Mouse (Mus musculus) liver, embryonic 15.5 days (tissue): ENCODE results near the gene Gm43552. TPM values are rescaled to one million over a fixed set of nuclear protein-coding genes. Genes with fewer than 3 reads are reported as not detected.

Source experiments
- ATAC-seq: fragments of 200-750 bp; cut with Nextera tagmentation; 2 replicates; pipeline ENCODE4 v1.8.0; 2017; ENCODE audit warnings: moderate number of reproducible peaks, mild to moderate bottlenecking, moderate library complexity; ENCODE audit not compliant: insufficient read depth
- H3K27ac ChIP-seq: fragments of 300-500 bp; sonication (generic); replicated peaks from 2 replicates; pipeline ENCODE4 v1.5.1; 2015; ENCODE audit warnings: mild to moderate bottlenecking, inconsistent platforms
- H3K27me3 ChIP-seq: fragments of 300-500 bp; sonication (generic); 2 replicates; pipeline ENCODE4 v1.6.1; 2015; ENCODE audit warnings: mild to moderate bottlenecking, inconsistent platforms
- H3K36me3 ChIP-seq: fragments of 300-500 bp; sonication (generic); replicated peaks from 2 replicates; pipeline ENCODE4 v1.6.1; 2015; ENCODE audit warnings: moderate library complexity, mild to moderate bottlenecking, inconsistent platforms
- H3K4me1 ChIP-seq: fragments of 300-500 bp; sonication (generic); replicated peaks from 2 replicates; pipeline ENCODE4 v1.6.1; 2015; ENCODE audit warnings: inconsistent platforms
- H3K4me2 ChIP-seq: fragments of 300-500 bp; sonication (generic); 2 replicates; pipeline ENCODE4 v1.6.1; 2015; ENCODE audit warnings: moderate library complexity, mild to moderate bottlenecking, inconsistent platforms
- H3K4me3 ChIP-seq: fragments of 300-500 bp; sonication (generic); replicated peaks from 2 replicates; pipeline ENCODE4 v1.5.1; 2015; ENCODE audit warnings: mild to moderate bottlenecking, inconsistent platforms
- H3K9ac ChIP-seq: fragments of 300-500 bp; sonication (generic); 2 replicates; pipeline ENCODE4 v1.6.1; 2015; ENCODE audit warnings: moderate library complexity, mild to moderate bottlenecking, inconsistent platforms
- H3K9me3 ChIP-seq: fragments of 300-500 bp; sonication (generic); replicated peaks from 2 replicates; pipeline ENCODE4 v1.6.1; 2016; ENCODE audit warnings: inconsistent platforms
- WGBS: fragments of 180-500 bp; shearing (Covaris S2); methylation state at CpG from one replicate; pipeline ENCODE4 v1.1.7; 2015; ENCODE audit warnings: mixed read lengths; ENCODE audit not compliant: insufficient replicate concordance; 5-methylcytosine and 5-hydroxymethylcytosine counted together
- polyA plus RNA-seq: library from polyadenylated mRNA; unstranded; fragments of >200 nt; fragmentation: Nextera tagmentation; extraction: Ambion mirVana; gene quantifications from 2 replicates; pipeline ENCODE4 v1.2.1, GENCODE M21; 2015

Gm43552 gene
- polyA plus RNA-seq, 1 experiment from 2014 or later, result not detected

- Histone ChIP-seq H3K27ac (peak overlapping the region; percentile 84), H3K36me3 (peaks cover 10% of the 10 kb centered on the region), H3K4me2 (peak overlapping the region; percentile 68), H3K27me3 (no peaks in the 10 kb centered on the region), H3K4me1 (peaks cover 37% of the 10 kb centered on the region), H3K9me3 (no peaks in the 10 kb centered on the region), H3K9ac (peak overlapping the region; percentile 50), H3K4me3 (peak overlapping the region; percentile 32; the same call in 1 of the 2 replicates)
- WGBS, result 28% methylated on average over 26 of the region's 26 CpGs
- ATAC-seq, result peak; percentile 95
These were observed 76.8 kb downstream of the Gm43552 start for GRCm38 (mm10) chr5:65415653-65416458.

DNA sequence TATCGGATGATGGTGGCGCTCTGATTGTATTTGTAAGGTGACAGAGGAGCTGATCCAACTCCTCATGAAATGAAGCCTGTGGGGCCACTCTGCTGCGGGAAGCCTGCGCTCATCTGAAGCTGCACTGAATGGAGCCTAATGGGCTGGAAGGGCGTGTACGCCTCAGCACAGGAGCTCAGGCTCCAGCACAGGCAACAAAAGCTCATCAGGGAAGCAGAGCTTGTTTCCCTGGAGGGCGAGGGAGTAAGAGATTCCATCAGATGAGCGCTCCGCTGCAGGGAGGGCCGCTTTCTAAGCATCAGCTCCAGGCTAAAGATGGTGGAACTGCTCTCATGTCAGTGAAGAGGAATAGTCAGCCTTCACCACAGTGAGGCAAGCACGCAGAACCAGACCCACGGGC lies 84.6 kb downstream of the Gm43552 start:
- Histone ChIP-seq H3K9me3 (no peaks in the 10 kb centered on the region), H3K4me3 (no peak overlapping the region), H3K9ac (no peak overlapping the region), H3K27ac (no peak overlapping the region), H3K4me1 (no peaks in the 10 kb centered on the region), H3K27me3 (no peaks in the 10 kb centered on the region), H3K36me3 (peaks cover 71% of the 10 kb centered on the region), H3K4me2 (no peak overlapping the region)
- no peak for ATAC-seq
- 85% methylated on average over 12 of the region's 12 CpGs for WGBS

DNA sequence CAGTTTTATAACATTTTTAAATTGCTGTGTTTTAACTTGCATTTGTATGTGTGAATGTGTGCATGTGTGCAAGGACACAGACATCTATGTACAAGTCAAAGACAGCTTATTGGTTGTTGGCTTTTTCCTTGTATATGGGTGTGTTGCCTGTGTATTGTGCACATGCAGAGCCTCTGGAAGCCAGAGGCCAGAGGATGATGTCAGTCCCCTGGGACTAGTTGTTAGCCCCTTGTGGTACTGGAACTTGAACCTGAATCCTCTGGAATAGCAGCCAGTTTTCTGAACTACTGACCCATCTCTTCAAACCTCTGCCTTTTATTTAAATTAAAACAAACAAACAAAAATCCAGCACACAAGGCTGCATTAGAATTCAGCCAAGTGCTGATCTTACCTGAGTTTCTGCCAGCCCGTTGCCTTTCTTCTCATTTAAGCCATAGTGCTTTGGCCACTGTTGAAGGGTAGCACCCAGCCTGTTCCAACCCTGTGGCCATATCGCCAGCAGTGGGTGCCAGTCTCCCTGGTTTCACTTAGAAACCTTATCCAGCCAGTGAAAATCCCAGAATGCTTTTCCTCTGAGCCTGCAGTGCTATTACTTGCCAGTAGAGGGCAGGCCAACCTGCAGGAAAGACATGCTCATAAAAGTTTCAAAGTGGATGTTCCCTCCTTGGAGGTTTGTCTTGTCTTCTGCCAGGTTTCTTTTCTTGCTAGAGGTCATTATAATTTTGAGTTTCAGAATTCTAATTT lies 91.2 kb downstream of the Gm43552 start:
- Histone ChIP-seq H3K9me3 (no peaks in the 10 kb centered on the region), H3K4me2 (no peak overlapping the region), H3K9ac (no peak overlapping the region), H3K36me3 (peaks cover 87% of the 10 kb centered on the region), H3K4me1 (peaks cover 4% of the 10 kb centered on the region), H3K27ac (no peak overlapping the region), H3K4me3 (no peak overlapping the region), H3K27me3 (no peaks in the 10 kb centered on the region)
- peak; percentile 44; the same call in 1 of the 2 replicates for ATAC-seq
- 22% methylated on average over 2 of the region's 2 CpGs for WGBS

GRCm38 (mm10) chr5:65394425-65394824 lies 98.2 kb downstream of the Gm43552 start:
- no peak overlapping the region for H3K4me3 ChIP-seq
- H3K9ac ChIP-seq, result no peak overlapping the region
- no peak overlapping the region for H3K4me2 ChIP-seq
- 82% methylated on average over 7 of the region's 7 CpGs for WGBS
- no peak for ATAC-seq
- H3K9me3 ChIP-seq, result no peaks in the 10 kb centered on the region
- H3K4me1 ChIP-seq, result peaks cover 11% of the 10 kb centered on the region
- H3K27ac ChIP-seq, result no peak overlapping the region
- peaks cover 61% of the 10 kb centered on the region for H3K36me3 ChIP-seq
- no peaks in the 10 kb centered on the region for H3K27me3 ChIP-seq

- Histone ChIP-seq H3K9ac (peak overlapping the region; percentile 77), H3K4me1 (peaks cover 26% of the 10 kb centered on the region), H3K27ac (peak overlapping the region; percentile 75), H3K27me3 (no peaks in the 10 kb centered on the region), H3K4me3 (peak overlapping the region; percentile 94), H3K9me3 (no peaks in the 10 kb centered on the region), H3K4me2 (peak overlapping the region; percentile 80), H3K36me3 (peaks cover 61% of the 10 kb centered on the region)
- peak; percentile 38; the same call in 1 of the 2 replicates for ATAC-seq
- WGBS, result 2% methylated on average over 12 of the region's 12 CpGs
These were observed 100.9 kb downstream of the Gm43552 start for GRCm38 (mm10) chr5:65391753-65392152.

DNA sequence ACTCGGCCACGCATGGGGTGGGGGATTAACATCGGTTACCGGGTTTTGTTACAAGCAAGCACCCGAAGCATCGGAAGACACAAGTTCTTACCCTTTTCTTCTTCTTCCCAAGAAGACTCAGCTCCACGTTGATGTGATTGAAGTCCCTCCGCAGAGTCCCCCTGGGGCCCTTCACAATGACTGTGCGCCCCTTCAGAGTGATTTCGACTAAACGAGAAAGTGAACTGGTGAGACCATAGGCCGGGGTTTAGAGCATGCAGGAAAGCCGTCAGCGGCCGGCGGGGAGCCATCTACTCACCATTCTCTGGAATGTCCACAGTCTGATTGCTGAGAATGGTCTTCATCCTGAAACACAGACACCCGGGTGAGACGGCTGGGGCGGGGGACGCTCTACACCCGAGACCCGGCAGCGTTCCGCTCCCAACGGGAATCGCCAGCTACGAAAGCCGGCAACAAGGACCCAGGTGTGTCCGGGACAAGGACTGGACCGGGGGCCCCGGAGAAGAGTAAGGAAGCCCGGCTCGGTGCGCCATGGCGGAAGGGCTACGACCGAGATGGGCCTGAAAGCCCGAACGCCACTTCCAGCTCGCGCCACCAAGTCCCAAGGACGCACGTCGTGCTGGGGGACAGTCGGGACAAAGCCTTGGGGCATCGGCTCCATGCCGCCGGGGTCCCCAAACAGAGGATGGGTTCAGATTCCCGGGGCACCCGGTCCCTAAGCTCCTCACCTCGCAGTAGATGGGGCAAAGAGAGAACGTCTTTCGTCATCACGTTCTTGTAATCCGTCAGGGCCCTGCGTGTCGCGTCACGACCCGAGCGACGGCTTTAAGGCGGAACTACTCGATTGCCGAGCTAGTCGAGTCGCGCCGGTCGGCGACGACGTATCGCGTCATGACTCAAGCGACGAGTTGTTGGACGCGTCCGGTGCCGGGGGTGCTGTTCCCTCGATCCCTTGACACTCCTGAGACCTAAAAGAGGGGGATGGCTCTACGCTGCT lies 101.7 kb downstream of the Gm43552 start, which contains the start of the genes Rpl9 and Lias:
Gene Rpl9 (minus strand): TSS at position 797 of the 997 bp plus-strand sequence.
Gene Lias (plus strand): TSS at position 850 of the 997 bp plus-strand sequence.
- Histone ChIP-seq H3K36me3 (peaks cover 53% of the 10 kb centered on the region), H3K9ac (peak within 1 kb of the TSS; percentile 95), H3K27ac (peak within 1 kb of the TSS; percentile 77), H3K4me3 (peak within 1 kb of the TSS; percentile 94), H3K9me3 (no peaks in the 10 kb centered on the region), H3K4me2 (peak within 1 kb of the TSS; percentile 80), H3K27me3 (no peaks in the 10 kb centered on the region), H3K4me1 (peaks cover 30% of the 10 kb centered on the region)
- under 1% methylated on average over 83 of the region's 83 CpGs for WGBS
- ATAC-seq, result peak; percentile 94

DNA sequence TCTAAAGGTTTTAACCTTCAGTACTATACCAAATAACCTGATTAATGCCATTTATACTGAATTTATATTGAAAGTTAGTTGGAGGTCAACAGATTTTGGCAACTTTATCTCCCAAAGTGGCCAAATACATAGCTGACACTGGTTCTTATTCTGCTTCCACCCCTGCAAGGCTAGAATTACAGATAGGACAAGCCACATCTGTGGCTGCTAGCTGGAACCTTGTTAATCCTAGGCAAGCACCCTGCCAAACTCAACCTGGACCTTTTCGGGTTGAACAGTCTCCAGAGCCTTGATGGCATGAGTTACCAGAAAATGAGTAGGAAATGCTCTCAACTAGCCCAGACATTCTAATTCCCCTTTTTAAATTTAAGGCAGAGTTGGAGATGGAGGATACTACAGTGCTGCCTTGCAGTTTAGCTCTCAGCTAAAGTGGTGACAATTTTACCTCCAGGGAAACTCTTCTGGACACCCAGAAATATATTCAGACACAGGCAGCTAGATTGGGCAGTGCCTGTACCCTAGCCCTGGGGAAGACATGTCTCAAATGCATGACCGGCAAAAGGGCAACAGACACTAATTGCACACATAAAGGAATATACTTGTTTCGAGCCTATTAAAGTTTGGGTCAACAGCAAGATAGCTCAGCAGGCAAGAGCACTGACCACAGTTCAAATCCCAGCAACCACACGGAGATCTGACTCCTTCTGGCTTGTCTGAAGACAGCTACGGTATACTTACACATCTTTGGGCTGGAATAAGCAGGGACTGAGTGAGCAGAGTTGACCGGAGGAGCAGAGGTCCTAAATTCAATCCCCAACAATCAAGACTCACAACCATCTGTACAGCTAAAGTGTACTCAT lies 105.4 kb downstream of the Gm43552 start:
- H3K4me3 ChIP-seq, result no peak overlapping the region
- H3K36me3 ChIP-seq, result peaks cover 38% of the 10 kb centered on the region
- no peak overlapping the region for H3K9ac ChIP-seq
- H3K9me3 ChIP-seq, result no peaks in the 10 kb centered on the region
- no peak for ATAC-seq
- 65% methylated on average over 6 of the region's 6 CpGs for WGBS
- H3K4me1 ChIP-seq, result peaks cover 30% of the 10 kb centered on the region
- H3K27me3 ChIP-seq, result no peaks in the 10 kb centered on the region
- no peak overlapping the region for H3K4me2 ChIP-seq
- H3K27ac ChIP-seq, result no peak overlapping the region

DNA sequence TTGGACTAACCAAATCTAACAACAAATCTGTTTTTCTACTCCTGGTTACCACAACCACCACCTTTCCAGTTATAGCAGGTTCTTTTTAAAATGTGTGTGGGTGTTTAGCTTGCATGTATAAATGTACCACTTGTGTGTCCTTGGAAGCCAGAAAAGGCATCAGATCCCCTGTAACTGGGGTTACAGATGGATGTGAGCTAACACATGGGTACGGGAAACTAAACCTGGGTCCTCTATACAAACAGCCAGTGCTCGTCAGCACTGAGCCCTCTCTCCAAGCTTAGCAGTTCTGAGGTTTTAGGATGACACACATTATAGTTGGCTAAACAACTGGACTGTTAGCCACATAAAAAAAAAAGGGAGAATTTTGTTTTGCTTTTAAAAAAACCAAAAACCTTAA lies 106.9 kb downstream of the Gm43552 start:
- Histone ChIP-seq H3K4me3 (no peak overlapping the region), H3K9ac (no peak overlapping the region), H3K27me3 (no peaks in the 10 kb centered on the region), H3K4me1 (peaks cover 27% of the 10 kb centered on the region), H3K4me2 (no peak overlapping the region), H3K36me3 (peaks cover 41% of the 10 kb centered on the region), H3K27ac (no peak overlapping the region), H3K9me3 (no peaks in the 10 kb centered on the region)
- no peak for ATAC-seq
- WGBS, result 62% methylated on average over 2 of the region's 2 CpGs
